Mouse (Mus musculus): ENCODE results near the gene Gdf7. TPM values are rescaled to one million over a fixed set of nuclear protein-coding genes. Genes with fewer than 3 reads are reported as not detected.

Gene Gdf7
- polyA plus RNA-seq, 1 experiment from 2014 or later: 0.16 TPM

- Histone ChIP-seq H3K36me3 (ENCODE audit: control insufficient read depth, insufficient read depth, low read length) (peaks cover 14% of the 10 kb centered on the region), H3K4me1 (ENCODE audit: control insufficient read depth, insufficient read depth, low read length) (no peaks in the 10 kb centered on the region), H3K9me3 (replicated peaks; ENCODE audit: control insufficient read depth, low read length, poor library complexity, severe bottlenecking) (no peaks in the 10 kb centered on the region), H3K4me3 (ENCODE audit: low read depth, low read length) (no peak overlapping the region), H3K4me2 (ENCODE audit: low read length) (no peak overlapping the region), H3K27ac (ENCODE audit: low read length) (no peak overlapping the region), H3K9ac (ENCODE audit: low read depth, low read length) (no peak overlapping the region), H3K27me3 (ENCODE audit: control insufficient read depth, insufficient read depth, low read depth, low read length) (no peaks in the 10 kb centered on the region)
- WGBS: 80% methylated on average over 10 of the region's 10 CpGs
- ATAC-seq: no peak
Measured at GRCm38 (mm10) chr12:8321506-8321905, 19.8 kb upstream of the Gdf7 start.

GRCm38 (mm10) chr12:8320084-8320713 lies 18.4 kb upstream of the Gdf7 start:
- H3K27me3 ChIP-seq (ENCODE audit: control insufficient read depth, insufficient read depth, low read depth, low read length): no peaks in the 10 kb centered on the region
- no peak overlapping the region for H3K27ac ChIP-seq (ENCODE audit: low read length)
- peaks cover 14% of the 10 kb centered on the region; the same call in 1 of the 2 replicates for H3K36me3 ChIP-seq (ENCODE audit: control insufficient read depth, insufficient read depth, low read length)
- H3K9ac ChIP-seq (ENCODE audit: low read depth, low read length): no peak overlapping the region
- no peak overlapping the region for H3K4me2 ChIP-seq (ENCODE audit: low read length)
- no peak overlapping the region for H3K4me3 ChIP-seq (ENCODE audit: low read depth, low read length)
- peak; percentile 55 for ATAC-seq
- 44% methylated on average over 5 of the region's 5 CpGs for WGBS
- no peaks in the 10 kb centered on the region for H3K9me3 ChIP-seq (replicated peaks; ENCODE audit: control insufficient read depth, low read length, poor library complexity, severe bottlenecking)
- peaks cover under 1% of the 10 kb centered on the region; the same call in 1 of the 2 replicates for H3K4me1 ChIP-seq (ENCODE audit: control insufficient read depth, insufficient read depth, low read length)

- Histone ChIP-seq H3K4me2 (ENCODE audit: low read length) (no peak overlapping the region), H3K9ac (ENCODE audit: low read depth, low read length) (no peak overlapping the region), H3K4me1 (ENCODE audit: control insufficient read depth, insufficient read depth, low read length) (peaks cover 14% of the 10 kb centered on the region), H3K27ac (ENCODE audit: low read length) (no peak overlapping the region), H3K9me3 (replicated peaks; ENCODE audit: control insufficient read depth, low read length, poor library complexity, severe bottlenecking) (no peaks in the 10 kb centered on the region), H3K36me3 (ENCODE audit: control insufficient read depth, insufficient read depth, low read length) (peaks cover 9% of the 10 kb centered on the region; the same call in 1 of the 2 replicates), H3K4me3 (ENCODE audit: low read depth, low read length) (no peak overlapping the region), H3K27me3 (ENCODE audit: control insufficient read depth, insufficient read depth, low read depth, low read length) (0 out of 2 replicates have a peak, but pooled peaks cover 2% of the 10 kb centered on the region)
- WGBS: 88% methylated on average over 5 of the region's 5 CpGs
- ATAC-seq: no peak
Measured at GRCm38 (mm10) chr12:8316541-8316940, 14.8 kb upstream of the Gdf7 start.

- ATAC-seq: peak; percentile 40
- WGBS: 22% methylated on average over 12 of the region's 12 CpGs
- Histone ChIP-seq H3K4me1 (ENCODE audit: control insufficient read depth, insufficient read depth, low read length) (peaks cover 14% of the 10 kb centered on the region), H3K4me3 (ENCODE audit: low read depth, low read length) (peak overlapping the region; percentile 53), H3K27ac (ENCODE audit: low read length) (no peak overlapping the region), H3K27me3 (ENCODE audit: control insufficient read depth, insufficient read depth, low read depth, low read length) (peaks cover 4% of the 10 kb centered on the region; the same call in 1 of the 2 replicates), H3K4me2 (ENCODE audit: low read length) (peak overlapping the region; percentile 93), H3K36me3 (ENCODE audit: control insufficient read depth, insufficient read depth, low read length) (peaks cover 8% of the 10 kb centered on the region; the same call in 1 of the 2 replicates), H3K9me3 (replicated peaks; ENCODE audit: control insufficient read depth, low read length, poor library complexity, severe bottlenecking) (no peaks in the 10 kb centered on the region), H3K9ac (ENCODE audit: low read depth, low read length) (peak overlapping the region; percentile 69)
Measured at GRCm38 (mm10) chr12:8313773-8314172, 12.0 kb upstream of the Gdf7 start.

- Histone ChIP-seq H3K27me3 (ENCODE audit: control insufficient read depth, insufficient read depth, low read depth, low read length) (peaks cover 4% of the 10 kb centered on the region; the same call in 1 of the 2 replicates), H3K4me3 (ENCODE audit: low read depth, low read length) (peak within 1 kb of the TSS; percentile 53), H3K4me2 (ENCODE audit: low read length) (peak within 1 kb of the TSS; percentile 93), H3K4me1 (ENCODE audit: control insufficient read depth, insufficient read depth, low read length) (peaks cover 14% of the 10 kb centered on the region), H3K9ac (ENCODE audit: low read depth, low read length) (peak within 1 kb of the TSS; percentile 69), H3K9me3 (replicated peaks; ENCODE audit: control insufficient read depth, low read length, poor library complexity, severe bottlenecking) (no peaks in the 10 kb centered on the region), H3K27ac (ENCODE audit: low read length) (no peak within 1 kb of the TSS), H3K36me3 (ENCODE audit: control insufficient read depth, insufficient read depth, low read length) (0 out of 2 replicates have a peak, but pooled peaks cover 3% of the 10 kb centered on the region)
- ATAC-seq: peak; percentile 89
- WGBS: under 1% methylated on average over 38 of the region's 38 CpGs
Measured at GRCm38 (mm10) chr12:8313270-8313771, 11.6 kb upstream of the Gdf7 start, which contains the start of gene Hs1bp3. Hs1bp3 (plus strand) TSS chr12:8313432.

DNA sequence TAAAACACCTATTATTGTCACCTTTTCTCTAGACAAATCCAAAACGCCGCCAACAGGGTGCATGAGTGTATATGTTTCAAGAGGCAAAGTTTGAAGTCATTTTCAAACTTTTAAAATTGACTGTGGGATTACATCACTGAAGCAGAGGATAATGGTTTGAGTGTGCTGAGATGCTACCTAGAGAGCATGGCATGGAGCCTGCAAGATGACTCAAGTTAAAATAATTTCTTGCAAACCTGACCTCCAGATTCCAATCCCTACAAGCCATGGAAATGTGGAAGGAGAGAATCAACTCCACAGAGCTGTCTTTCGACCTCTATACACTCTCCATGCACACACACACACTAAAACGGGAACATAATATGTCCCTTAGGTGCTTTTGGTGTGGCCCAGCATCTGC lies 10.5 kb upstream of the Gdf7 start:
- Histone ChIP-seq H3K4me3 (ENCODE audit: low read depth, low read length) (no peak overlapping the region), H3K4me1 (ENCODE audit: control insufficient read depth, insufficient read depth, low read length) (peaks cover 14% of the 10 kb centered on the region)

GRCm38 (mm10) chr12:8310992-8311391 lies 9.2 kb upstream of the Gdf7 start:
- no peaks in the 10 kb centered on the region for H3K36me3 ChIP-seq (ENCODE audit: control insufficient read depth, insufficient read depth, low read length)
- peaks cover 7% of the 10 kb centered on the region; the same call in 1 of the 2 replicates for H3K27me3 ChIP-seq (ENCODE audit: control insufficient read depth, insufficient read depth, low read depth, low read length)
- 33% methylated on average over 17 of the region's 17 CpGs for WGBS
- H3K4me3 ChIP-seq (ENCODE audit: low read depth, low read length): no peak overlapping the region
- no peaks in the 10 kb centered on the region for H3K9me3 ChIP-seq (replicated peaks; ENCODE audit: control insufficient read depth, low read length, poor library complexity, severe bottlenecking)
- H3K9ac ChIP-seq (ENCODE audit: low read depth, low read length): no peak overlapping the region
- H3K27ac ChIP-seq (ENCODE audit: low read length): no peak overlapping the region
- no peak for ATAC-seq
- H3K4me1 ChIP-seq (ENCODE audit: control insufficient read depth, insufficient read depth, low read length): peaks cover 14% of the 10 kb centered on the region
- H3K4me2 ChIP-seq (ENCODE audit: low read length): peak overlapping the region; percentile 0; the same call in 1 of the 2 replicates

More for the DNA sequence above, 10.5 kb upstream of the Gdf7 start:
- Histone ChIP-seq H3K4me2 (ENCODE audit: low read length) (no peak overlapping the region), H3K9me3 (replicated peaks; ENCODE audit: control insufficient read depth, low read length, poor library complexity, severe bottlenecking) (no peaks in the 10 kb centered on the region), H3K27me3 (ENCODE audit: control insufficient read depth, insufficient read depth, low read depth, low read length) (peaks cover 4% of the 10 kb centered on the region; the same call in 1 of the 2 replicates), H3K36me3 (ENCODE audit: control insufficient read depth, insufficient read depth, low read length) (no peaks in the 10 kb centered on the region), H3K9ac (ENCODE audit: low read depth, low read length) (no peak overlapping the region), H3K27ac (ENCODE audit: low read length) (no peak overlapping the region)
- no peak for ATAC-seq
- 89% methylated on average over 4 of the region's 4 CpGs for WGBS

- Histone ChIP-seq H3K4me2 (ENCODE audit: low read length) (no peak overlapping the region), H3K27ac (ENCODE audit: low read length) (no peak overlapping the region), H3K9ac (ENCODE audit: low read depth, low read length) (no peak overlapping the region), H3K4me1 (ENCODE audit: control insufficient read depth, insufficient read depth, low read length) (peaks cover 5% of the 10 kb centered on the region), H3K27me3 (ENCODE audit: control insufficient read depth, insufficient read depth, low read depth, low read length) (peaks cover 29% of the 10 kb centered on the region), H3K36me3 (ENCODE audit: control insufficient read depth, insufficient read depth, low read length) (no peaks in the 10 kb centered on the region), H3K9me3 (replicated peaks; ENCODE audit: control insufficient read depth, low read length, poor library complexity, severe bottlenecking) (no peaks in the 10 kb centered on the region), H3K4me3 (ENCODE audit: low read depth, low read length) (no peak overlapping the region)
- ATAC-seq: peak; percentile 6; the same call in 1 of the 2 replicates
- 71% methylated on average over 1 of the region's 1 CpGs for WGBS
Measured at GRCm38 (mm10) chr12:8306910-8307309, 5.2 kb upstream of the Gdf7 start.

DNA sequence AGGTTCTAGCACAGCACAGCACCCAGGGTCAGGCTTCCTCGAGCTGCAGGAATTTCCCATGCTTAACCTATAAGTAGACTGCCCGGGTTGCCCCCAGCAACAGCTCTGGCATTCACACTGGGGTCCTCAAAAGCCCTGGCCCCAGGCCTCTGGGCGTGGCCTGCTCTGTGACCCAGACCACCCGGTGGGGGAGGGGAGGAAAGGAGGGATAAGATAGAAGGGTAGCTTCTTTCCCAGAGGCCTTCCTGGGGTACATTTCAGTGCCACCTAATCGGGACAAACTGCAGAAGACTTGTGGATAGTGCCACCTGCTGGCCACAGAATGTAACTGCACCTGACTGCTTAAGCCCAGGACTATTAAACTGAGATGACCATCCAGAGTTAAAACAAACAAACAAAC lies 4.7 kb upstream of the Gdf7 start:
- H3K4me3 ChIP-seq (ENCODE audit: low read depth, low read length): no peak overlapping the region
- no peaks in the 10 kb centered on the region for H3K9me3 ChIP-seq (replicated peaks; ENCODE audit: control insufficient read depth, low read length, poor library complexity, severe bottlenecking)
- H3K4me2 ChIP-seq (ENCODE audit: low read length): no peak overlapping the region
- H3K4me1 ChIP-seq (ENCODE audit: control insufficient read depth, insufficient read depth, low read length): peaks cover 9% of the 10 kb centered on the region
- ATAC-seq: peak; percentile 36
- no peaks in the 10 kb centered on the region for H3K36me3 ChIP-seq (ENCODE audit: control insufficient read depth, insufficient read depth, low read length)
- 2% methylated on average over 5 of the region's 5 CpGs for WGBS
- H3K27ac ChIP-seq (ENCODE audit: low read length): no peak overlapping the region
- peaks cover 33% of the 10 kb centered on the region for H3K27me3 ChIP-seq (ENCODE audit: control insufficient read depth, insufficient read depth, low read depth, low read length)
- H3K9ac ChIP-seq (ENCODE audit: low read depth, low read length): no peak overlapping the region
